Mouse (Mus musculus) neural tube, embryonic 15.5 days (tissue): ENCODE data around the gene Fgfr2. TPM values are rescaled to one million over a fixed set of nuclear protein-coding genes. Genes with fewer than 3 reads are reported as not detected.

ENCODE experiments used
- ATAC-seq: fragments of 200-750 bp; cut with Nextera tagmentation; 2 replicates; pipeline ENCODE4 v1.8.0; 2017; ENCODE audit warnings: mild to moderate bottlenecking, moderate TSS enrichment, moderate library complexity; ENCODE audit not compliant: low FRiP score
- H3K27ac ChIP-seq: fragments of 300-500 bp; sonication (generic); replicated peaks from 2 replicates; pipeline ENCODE4 v1.5.1; 2015; ENCODE audit warnings: mild to moderate bottlenecking, inconsistent platforms
- H3K27me3 ChIP-seq: fragments of 300-500 bp; sonication (generic); replicated peaks from 2 replicates; pipeline ENCODE4 v1.6.1; 2015; ENCODE audit warnings: inconsistent platforms
- H3K36me3 ChIP-seq: fragments of 300-500 bp; sonication (generic); 2 replicates; pipeline ENCODE4 v1.6.1; 2015; ENCODE audit warnings: inconsistent platforms
- H3K4me1 ChIP-seq: fragments of 300-500 bp; sonication (generic); 2 replicates; pipeline ENCODE4 v1.6.1; 2015; ENCODE audit warnings: inconsistent platforms
- H3K4me2 ChIP-seq: fragments of 300-500 bp; sonication (generic); 2 replicates; pipeline ENCODE4 v1.6.1; 2015; ENCODE audit warnings: inconsistent platforms, mild to moderate bottlenecking, moderate library complexity
- H3K4me3 ChIP-seq: fragments of 300-500 bp; sonication (generic); replicated peaks from 2 replicates; pipeline ENCODE4 v1.5.1; 2015; ENCODE audit warnings: mild to moderate bottlenecking, inconsistent platforms
- H3K9ac ChIP-seq: fragments of 300-500 bp; sonication (generic); replicated peaks from 2 replicates; pipeline ENCODE4 v1.6.1; 2015; ENCODE audit warnings: mild to moderate bottlenecking, inconsistent platforms
- H3K9me3 ChIP-seq: fragments of 300-500 bp; sonication (generic); replicated peaks from 2 replicates; pipeline ENCODE4 v1.6.1; 2016; ENCODE audit warnings: inconsistent platforms
- WGBS: fragments of 180-500 bp; shearing (Covaris S2); methylation state at CpG from one replicate; pipeline ENCODE4 v1.1.7; 2015; ENCODE audit warnings: mixed read lengths; 5-methylcytosine and 5-hydroxymethylcytosine counted together
- polyA plus RNA-seq: library from polyadenylated mRNA; unstranded; fragments of >200 nt; fragmentation: Nextera tagmentation; extraction: Ambion mirVana; gene quantifications from 2 replicates; pipeline ENCODE4 v1.2.1, GENCODE M21; 2015

Fgfr2 gene
- polyA plus RNA-seq, 1 experiment from 2014 or later: 21.2 TPM

GRCm38 (mm10) chr7:132859042-132859958 lies 263.9 kb downstream of the Fgfr2 start, which contains the start of gene Abraxas2:
Gene Abraxas2 (plus strand): TSS chr7:132859225.
- Histone ChIP-seq H3K27me3 (no peaks in the 10 kb centered on the region), H3K27ac (peak within 1 kb of the TSS; percentile 80), H3K36me3 (no peaks in the 10 kb centered on the region), H3K9ac (peak within 1 kb of the TSS; percentile 74), H3K4me1 (peaks cover 26% of the 10 kb centered on the region), H3K4me3 (peak within 1 kb of the TSS; percentile 68), H3K4me2 (peak within 1 kb of the TSS; percentile 76), H3K9me3 (no peaks in the 10 kb centered on the region)
- WGBS: 1% methylated on average over 53 of the region's 53 CpGs
- peak; percentile 95 for ATAC-seq

GRCm38 (mm10) chr7:132858043-132858608 lies 265.0 kb downstream of the Fgfr2 start:
- H3K27ac ChIP-seq: no peak overlapping the region
- H3K9me3 ChIP-seq: no peaks in the 10 kb centered on the region
- no peak overlapping the region for H3K4me2 ChIP-seq
- H3K36me3 ChIP-seq: no peaks in the 10 kb centered on the region
- H3K27me3 ChIP-seq: no peaks in the 10 kb centered on the region
- no peak for ATAC-seq
- 71% methylated on average over 5 of the region's 5 CpGs for WGBS
- no peak overlapping the region for H3K9ac ChIP-seq
- H3K4me1 ChIP-seq: peaks cover 26% of the 10 kb centered on the region
- H3K4me3 ChIP-seq: no peak overlapping the region

GRCm38 (mm10) chr7:132856083-132856482 lies 267.1 kb downstream of the Fgfr2 start:
- H3K4me2 ChIP-seq: no peak overlapping the region
- WGBS: 86% methylated on average over 1 of the region's 1 CpGs
- H3K27ac ChIP-seq: no peak overlapping the region
- H3K36me3 ChIP-seq: no peaks in the 10 kb centered on the region
- no peak for ATAC-seq
- no peaks in the 10 kb centered on the region for H3K27me3 ChIP-seq
- peaks cover 28% of the 10 kb centered on the region for H3K4me1 ChIP-seq
- no peak overlapping the region for H3K9ac ChIP-seq
- H3K4me3 ChIP-seq: no peak overlapping the region
- no peaks in the 10 kb centered on the region for H3K9me3 ChIP-seq

GRCm38 (mm10) chr7:132853946-132854345 lies 269.2 kb downstream of the Fgfr2 start:
- Histone ChIP-seq H3K4me1 (peaks cover 17% of the 10 kb centered on the region), H3K36me3 (peaks cover 12% of the 10 kb centered on the region), H3K27me3 (no peaks in the 10 kb centered on the region), H3K4me3 (no peak overlapping the region), H3K9ac (no peak overlapping the region), H3K9me3 (no peaks in the 10 kb centered on the region), H3K27ac (0 out of 2 replicates have a peak overlapping the region, but pooled peaks have one; percentile 98), H3K4me2 (no peak overlapping the region)
- no peak for ATAC-seq
- WGBS: 70% methylated on average over 4 of the region's 4 CpGs

GRCm38 (mm10) chr7:132853361-132853760 lies 269.8 kb downstream of the Fgfr2 start:
- 78% methylated on average over 6 of the region's 6 CpGs for WGBS
- Histone ChIP-seq H3K27me3 (no peaks in the 10 kb centered on the region), H3K36me3 (peaks cover 17% of the 10 kb centered on the region), H3K27ac (peak overlapping the region; percentile 98), H3K4me1 (peaks cover 14% of the 10 kb centered on the region), H3K4me2 (no peak overlapping the region), H3K9me3 (no peaks in the 10 kb centered on the region), H3K9ac (no peak overlapping the region), H3K4me3 (no peak overlapping the region)
- ATAC-seq: no peak

GRCm38 (mm10) chr7:132852173-132852844 lies 270.8 kb downstream of the Fgfr2 start, which contains the start of gene Eef1akmt2:
Gene Eef1akmt2 (minus strand): TSS chr7:132852673.
- Histone ChIP-seq H3K4me3 (peak within 1 kb of the TSS; percentile 76), H3K4me2 (peak within 1 kb of the TSS; percentile 65), H3K27ac (peak within 1 kb of the TSS; percentile 98), H3K27me3 (no peaks in the 10 kb centered on the region), H3K9ac (peak within 1 kb of the TSS; percentile 91), H3K4me1 (peaks cover 14% of the 10 kb centered on the region), H3K36me3 (peaks cover 23% of the 10 kb centered on the region), H3K9me3 (no peaks in the 10 kb centered on the region)
- WGBS: under 1% methylated on average over 37 of the region's 37 CpGs
- ATAC-seq: peak; percentile 94

GRCm38 (mm10) chr7:132843152-132843551 lies 280.0 kb downstream of the Fgfr2 start:
- ATAC-seq: no peak
- H3K9me3 ChIP-seq: no peaks in the 10 kb centered on the region
- H3K4me3 ChIP-seq: no peak overlapping the region
- H3K27ac ChIP-seq: no peak overlapping the region
- H3K4me2 ChIP-seq: no peak overlapping the region
- no peak overlapping the region for H3K9ac ChIP-seq
- WGBS: 95% methylated on average over 3 of the region's 3 CpGs
- peaks cover 19% of the 10 kb centered on the region for H3K36me3 ChIP-seq
- no peaks in the 10 kb centered on the region for H3K4me1 ChIP-seq
- H3K27me3 ChIP-seq: no peaks in the 10 kb centered on the region

GRCm38 (mm10) chr7:132842455-132842854 lies 280.7 kb downstream of the Fgfr2 start:
- Histone ChIP-seq H3K4me2 (no peak overlapping the region), H3K27me3 (no peaks in the 10 kb centered on the region), H3K9ac (no peak overlapping the region), H3K9me3 (no peaks in the 10 kb centered on the region), H3K36me3 (peaks cover 16% of the 10 kb centered on the region), H3K4me3 (no peak overlapping the region), H3K27ac (no peak overlapping the region), H3K4me1 (no peaks in the 10 kb centered on the region)
- 93% methylated on average over 1 of the region's 1 CpGs for WGBS
- ATAC-seq: no peak

GRCm38 (mm10) chr7:132841287-132841686 lies 281.9 kb downstream of the Fgfr2 start:
- peaks cover 16% of the 10 kb centered on the region for H3K36me3 ChIP-seq
- no peak for ATAC-seq
- WGBS: 77% methylated on average over 5 of the region's 5 CpGs

GRCm38 (mm10) chr7:132830955-132831354 lies 292.2 kb downstream of the Fgfr2 start:
- ATAC-seq: no peak
- no peak overlapping the region for H3K27ac ChIP-seq
- H3K4me1 ChIP-seq: peaks cover 3% of the 10 kb centered on the region; the same call in 1 of the 2 replicates
- H3K36me3 ChIP-seq: peaks cover 40% of the 10 kb centered on the region
- H3K4me3 ChIP-seq: no peak overlapping the region
- no peaks in the 10 kb centered on the region for H3K9me3 ChIP-seq
- 50% methylated on average over 4 of the region's 4 CpGs for WGBS
- no peaks in the 10 kb centered on the region for H3K27me3 ChIP-seq
- H3K9ac ChIP-seq: no peak overlapping the region
- H3K4me2 ChIP-seq: no peak overlapping the region

More at GRCm38 (mm10) chr7:132841287-132841686, 281.9 kb downstream of the Fgfr2 start:
- no peak overlapping the region for H3K4me3 ChIP-seq
- H3K9ac ChIP-seq: no peak overlapping the region
- H3K9me3 ChIP-seq: no peaks in the 10 kb centered on the region
- H3K27ac ChIP-seq: no peak overlapping the region
- no peaks in the 10 kb centered on the region for H3K4me1 ChIP-seq
- H3K4me2 ChIP-seq: no peak overlapping the region
- no peaks in the 10 kb centered on the region for H3K27me3 ChIP-seq

- Histone ChIP-seq H3K27ac (no peak overlapping the region), H3K36me3 (peaks cover 22% of the 10 kb centered on the region), H3K4me2 (no peak overlapping the region), H3K27me3 (no peaks in the 10 kb centered on the region), H3K9ac (no peak overlapping the region), H3K9me3 (no peaks in the 10 kb centered on the region), H3K4me1 (no peaks in the 10 kb centered on the region), H3K4me3 (no peak overlapping the region)
- WGBS: 11% methylated on average over 1 of the region's 1 CpGs
- no peak for ATAC-seq
These were observed 298.7 kb downstream of the Fgfr2 start for GRCm38 (mm10) chr7:132824346-132825022.
